Comparison of ENCODE assay signal across 13 mouse cellular contexts in the genomic region with DNA sequence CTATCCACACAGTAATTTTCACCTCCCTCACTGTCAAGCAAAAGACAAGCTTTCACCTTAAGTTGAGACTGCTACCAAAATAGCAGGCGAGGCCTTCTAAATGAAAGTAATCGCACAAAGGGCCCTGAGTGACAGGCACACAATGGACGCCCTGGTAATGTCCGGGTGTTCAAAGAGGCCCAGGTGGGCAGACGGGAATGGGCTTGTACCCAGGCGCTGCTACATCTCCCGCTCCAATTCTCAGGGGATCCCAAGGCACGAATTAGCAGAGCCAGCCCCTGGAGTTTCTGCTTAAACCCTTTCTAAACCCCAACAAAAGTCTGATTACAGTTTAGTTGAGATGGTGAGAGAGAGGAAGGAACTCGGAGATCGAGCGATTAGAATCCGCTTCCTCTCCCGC.
DNase-seq lines count a peak whose midpoint lies in the region; ATAC-seq and TF ChIP-seq lines count a peak whose summit lies in the region.
"Had no signal": no experiment of that assay in that cellular context is flagged by ENCODE, and none has a peak within 500 bp of the region (broad histone marks: within the 10 kb centered on the region; RNA-seq: fewer than 3 reads in every experiment).

No protein-coding gene starts in this region.

- H3K36me3 ChIP-seq in lung, embryonic 15.5 days = no peaks in the 10 kb centered on the region
- H3K36me3 ChIP-seq in limb, embryonic 12.5 days = no peaks in the 10 kb centered on the region
- no peaks in the 10 kb centered on the region for H3K36me3 ChIP-seq in stomach, postnatal 0 days (ENCODE audit: control insufficient read depth, insufficient read depth, low read length)
- H3K36me3 ChIP-seq: intestine, embryonic 15.5 days; liver, embryonic 15.5 days had no signal

- DNase-seq in embryo, embryonic 11 days = peak; percentile 45
- no peak for DNase-seq in embryo, embryonic 10.5 days (ENCODE audit: low spot score)
- no peak for DNase-seq in lung, postnatal 14 days
- peak; percentile 30 for DNase-seq in stomach, postnatal 0 days (ENCODE audit: low spot score)
- no peak for DNase-seq in cerebellum, adult 11 months
- DNase-seq in layer of hippocampus, adult 8-10 months (ENCODE audit: low spot score in 2 of 2) = no peak
- DNase-seq: cerebellum, postnatal 25 days; gastrocnemius, postnatal 14 days; thymus, adult 18-20 months had no signal

- no peak overlapping the region for H3K27ac ChIP-seq in lung, embryonic 15.5 days
- no peak overlapping the region; the same call in 1 of the 2 replicates for H3K27ac ChIP-seq in limb, embryonic 12.5 days
- no peak overlapping the region for H3K27ac ChIP-seq in stomach, postnatal 0 days (replicated peaks)
- H3K27ac ChIP-seq: intestine, embryonic 15.5 days; liver, embryonic 15.5 days had no signal

- H3K4me3 ChIP-seq in lung, embryonic 15.5 days = no peak overlapping the region
- no peak overlapping the region for H3K4me3 ChIP-seq in limb, embryonic 12.5 days (replicated peaks)
- H3K4me3 ChIP-seq in stomach, postnatal 0 days (ENCODE audit: low read depth, low read length) = no peak overlapping the region
- H3K4me3 ChIP-seq: intestine, embryonic 15.5 days; liver, embryonic 15.5 days had no signal

- peaks cover 10% of the 10 kb centered on the region; the same call in 1 of the 2 replicates for H3K27me3 ChIP-seq in lung, embryonic 15.5 days
- H3K27me3 ChIP-seq in limb, embryonic 12.5 days = peaks cover 18% of the 10 kb centered on the region; the same call in 1 of the 2 replicates
- H3K27me3 ChIP-seq in stomach, postnatal 0 days (ENCODE audit: control insufficient read depth, insufficient read depth, low read length) = no peaks in the 10 kb centered on the region
- H3K27me3 ChIP-seq: intestine, embryonic 15.5 days had no signal

- peaks cover 26% of the 10 kb centered on the region for H3K4me1 ChIP-seq in lung, embryonic 15.5 days
- peaks cover 34% of the 10 kb centered on the region for H3K4me1 ChIP-seq in limb, embryonic 12.5 days (replicated peaks)
- no peaks in the 10 kb centered on the region for H3K4me1 ChIP-seq in stomach, postnatal 0 days (replicated peaks; ENCODE audit: control insufficient read depth, insufficient read depth)
- H3K4me1 ChIP-seq: liver, embryonic 15.5 days had no signal

- 32% methylated on average over 13 of the region's 13 CpGs for WGBS in lung, embryonic 15.5 days
- 19% methylated on average over 13 of the region's 13 CpGs for WGBS in limb, embryonic 12.5 days
- WGBS in stomach, postnatal 0 days = 50% methylated on average over 13 of the region's 13 CpGs

- no peak for TF ChIP-seq EP300 in stomach, postnatal 0 days (optimal IDR thresholded peaks at IDR 0.05)

- TF ChIP-seq CTCF in stomach, postnatal 0 days (IDR thresholded peaks at IDR 0.05; ENCODE audit: low read depth) = no peak

- no peak for ATAC-seq in lung, embryonic 15.5 days (ENCODE audit: borderline replicate concordance, extremely low read depth, low FRiP score, low TSS enrichment)
- no peak for ATAC-seq in limb, embryonic 12.5 days (ENCODE audit: insufficient number of reproducible peaks, insufficient read depth, low FRiP score, low TSS enrichment, low read depth)
- no peak for ATAC-seq in stomach, postnatal 0 days (ENCODE audit: low FRiP score, low TSS enrichment)

- no peaks in the 10 kb centered on the region for H3K9me3 ChIP-seq in lung, embryonic 15.5 days
- no peaks in the 10 kb centered on the region for H3K9me3 ChIP-seq in limb, embryonic 12.5 days
- H3K9me3 ChIP-seq in stomach, postnatal 0 days (ENCODE audit: control insufficient read depth, low read length) = no peaks in the 10 kb centered on the region
- H3K9me3 ChIP-seq: intestine, embryonic 15.5 days; liver, embryonic 15.5 days had no signal

- H3K9ac ChIP-seq in lung, embryonic 15.5 days = no peak overlapping the region
- H3K9ac ChIP-seq in limb, embryonic 12.5 days (replicated peaks) = no peak overlapping the region
- no peak overlapping the region for H3K9ac ChIP-seq in stomach, postnatal 0 days (ENCODE audit: low read length)
- H3K9ac ChIP-seq: intestine, embryonic 15.5 days; liver, embryonic 15.5 days had no signal

- H3K4me2 ChIP-seq in lung, embryonic 15.5 days = peak overlapping the region; percentile 3; the same call in 1 of the 2 replicates
- peak overlapping the region; percentile 33 for H3K4me2 ChIP-seq in limb, embryonic 12.5 days
- no peak overlapping the region for H3K4me2 ChIP-seq in stomach, postnatal 0 days (replicated peaks; ENCODE audit: low read depth)
- H3K4me2 ChIP-seq: intestine, embryonic 15.5 days; liver, embryonic 15.5 days had no signal

Comparison
In these comparisons a context has a peak if more than half of its experiments do, and no peak if none do; other contexts are left out.
1. DNase-seq: peak in embryo, embryonic 11 days (single experiment) and stomach, postnatal 0 days (single experiment); none in embryo, embryonic 10.5 days (single experiment), lung, postnatal 14 days (single experiment), cerebellum, adult 11 months (single experiment) and layer of hippocampus, adult 8-10 months (0 of 2).